Mouse (Mus musculus) forebrain, embryonic 11.5 days (tissue): ENCODE measurements around the gene Sema6d. TPM values are rescaled to one million over a fixed set of nuclear protein-coding genes. Genes with fewer than 3 reads are reported as not detected.

Source experiments
- ATAC-seq: fragments of 200-750 bp; cut with Nextera tagmentation; replicated peaks from 2 replicates; pipeline ENCODE4 v1.8.0; 2017; ENCODE audit warnings: moderate TSS enrichment; ENCODE audit not compliant: low FRiP score
- DNase-seq: peaks from one replicate; pipeline ENCODE4 v3.0.0-alpha.2; 2017; ENCODE audit warnings: low spot score
- H3K27ac ChIP-seq: fragments of 300-500 bp; sonication (generic); 2 replicates; pipeline ENCODE4 v1.5.1; 2014; ENCODE audit warnings: low read depth, low read length
- H3K27me3 ChIP-seq: fragments of 300-500 bp; sonication (generic); 2 replicates; pipeline ENCODE4 v1.6.1; 2014; ENCODE audit warnings: mild to moderate bottlenecking, low read length, mixed read lengths; ENCODE audit not compliant: control insufficient read depth, insufficient read depth
- H3K36me3 ChIP-seq: fragments of 300-500 bp; sonication (generic); 2 replicates; pipeline ENCODE4 v1.6.1; 2014; ENCODE audit warnings: mild to moderate bottlenecking, low read length, moderate library complexity, mixed read lengths; ENCODE audit not compliant: control insufficient read depth, insufficient read depth
- H3K4me1 ChIP-seq: fragments of 300-500 bp; sonication (generic); replicated peaks from 2 replicates; pipeline ENCODE4 v1.6.1; 2014; ENCODE audit warnings: low read length, mixed read lengths; ENCODE audit not compliant: control insufficient read depth, insufficient read depth
- H3K4me2 ChIP-seq: fragments of 300-500 bp; sonication (generic); 2 replicates; pipeline ENCODE4 v1.6.1; 2014; ENCODE audit warnings: low read depth, mild to moderate bottlenecking, low read length, moderate library complexity, mixed read lengths; ENCODE audit not compliant: severe bottlenecking
- H3K4me3 ChIP-seq: fragments of 300-500 bp; sonication (generic); 2 replicates; pipeline ENCODE4 v1.5.1; 2014; ENCODE audit warnings: low read depth, low read length
- H3K9ac ChIP-seq: fragments of 300-500 bp; sonication (generic); 2 replicates; pipeline ENCODE4 v1.6.1; 2014; ENCODE audit warnings: low read length
- H3K9me3 ChIP-seq: fragments of 300-500 bp; sonication (generic); 2 replicates; pipeline ENCODE4 v1.6.1; 2016; ENCODE audit warnings: low read length, mixed read lengths; ENCODE audit not compliant: control insufficient read depth
- WGBS: fragments of 180-500 bp; shearing (Covaris S2); extraction: QIAGEN DNeasy Blood & Tissue Kit; methylation state at CpG from one replicate; pipeline ENCODE4 v1.1.7; 2014; 5-methylcytosine and 5-hydroxymethylcytosine counted together
- polyA plus RNA-seq: library from polyadenylated mRNA; unstranded; fragments of >200 nt; fragmentation: Nextera tagmentation; extraction: Ambion mirVana; gene quantifications from 2 replicates; pipeline ENCODE4 v1.2.1, GENCODE M21; 2014

Gene Sema6d
- polyA plus RNA-seq, 1 experiment from 2014 or later: 9.8 TPM

GRCm38 (mm10) chr2:124461378-124461851, 371.6 kb downstream of the Sema6d start:
- Histone ChIP-seq H3K4me3 (no peak overlapping the region), H3K9ac (no peak overlapping the region), H3K36me3 (no peaks in the 10 kb centered on the region), H3K27ac (no peak overlapping the region), H3K4me1 (no peaks in the 10 kb centered on the region), H3K4me2 (no peak overlapping the region), H3K9me3 (no peaks in the 10 kb centered on the region), H3K27me3 (no peaks in the 10 kb centered on the region)
- DNase-seq: no peak
- 64% methylated on average over 3 of the region's 3 CpGs for WGBS
- ATAC-seq: no peak

- no peaks in the 10 kb centered on the region for H3K36me3 ChIP-seq
- WGBS: 33% methylated on average over 8 of the region's 8 CpGs
Observed at GRCm38 (mm10) chr2:124465004-124465946, 375.5 kb downstream of the Sema6d start.

GRCm38 (mm10) chr2:124467429-124467828, 377.7 kb downstream of the Sema6d start:
- Histone ChIP-seq H3K36me3 (no peaks in the 10 kb centered on the region), H3K4me1 (no peaks in the 10 kb centered on the region), H3K9ac (no peak overlapping the region), H3K27ac (no peak overlapping the region), H3K4me3 (no peak overlapping the region), H3K27me3 (no peaks in the 10 kb centered on the region), H3K4me2 (no peak overlapping the region), H3K9me3 (no peaks in the 10 kb centered on the region)
- WGBS: 82% methylated on average over 1 of the region's 1 CpGs
- ATAC-seq: no peak
- no peak for DNase-seq

More at GRCm38 (mm10) chr2:124465004-124465946, 375.5 kb downstream of the Sema6d start:
- H3K4me3 ChIP-seq: no peak overlapping the region
- H3K4me1 ChIP-seq: no peaks in the 10 kb centered on the region
- H3K27me3 ChIP-seq: no peaks in the 10 kb centered on the region
- H3K27ac ChIP-seq: no peak overlapping the region
- H3K9me3 ChIP-seq: no peaks in the 10 kb centered on the region
- ATAC-seq: peak; percentile 67
- DNase-seq: no peak
- no peak overlapping the region for H3K4me2 ChIP-seq
- no peak overlapping the region for H3K9ac ChIP-seq

GRCm38 (mm10) chr2:124470346-124471042, 380.7 kb downstream of the Sema6d start:
- no peak overlapping the region for H3K4me2 ChIP-seq
- no peak overlapping the region for H3K9ac ChIP-seq
- DNase-seq (no peak), ATAC-seq (peak; percentile 70)
- no peaks in the 10 kb centered on the region for H3K36me3 ChIP-seq
- no peaks in the 10 kb centered on the region for H3K4me1 ChIP-seq
- H3K27ac ChIP-seq: no peak overlapping the region
- no peaks in the 10 kb centered on the region for H3K27me3 ChIP-seq
- no peak overlapping the region for H3K4me3 ChIP-seq
- 48% methylated on average over 10 of the region's 10 CpGs for WGBS
- no peaks in the 10 kb centered on the region for H3K9me3 ChIP-seq

GRCm38 (mm10) chr2:124472674-124473507, 383.1 kb downstream of the Sema6d start:
- Histone ChIP-seq H3K4me2 (no peak overlapping the region), H3K27me3 (no peaks in the 10 kb centered on the region), H3K36me3 (no peaks in the 10 kb centered on the region), H3K9ac (no peak overlapping the region), H3K4me1 (no peaks in the 10 kb centered on the region), H3K27ac (no peak overlapping the region), H3K4me3 (no peak overlapping the region), H3K9me3 (no peaks in the 10 kb centered on the region)
- 73% methylated on average over 6 of the region's 6 CpGs for WGBS
- ATAC-seq: no peak
- no peak for DNase-seq

- DNase-seq (no peak), ATAC-seq (no peak)
- no peak overlapping the region for H3K4me2 ChIP-seq
Observed at GRCm38 (mm10) chr2:124477904-124478303, 388.1 kb downstream of the Sema6d start.

GRCm38 (mm10) chr2:124478526-124478925, 388.8 kb downstream of the Sema6d start:
- H3K9me3 ChIP-seq: no peaks in the 10 kb centered on the region
- DNase-seq: no peak
- no peaks in the 10 kb centered on the region for H3K36me3 ChIP-seq
- H3K4me1 ChIP-seq: no peaks in the 10 kb centered on the region
- no peak for ATAC-seq
- H3K27me3 ChIP-seq: no peaks in the 10 kb centered on the region
- no peak overlapping the region for H3K4me2 ChIP-seq
- H3K4me3 ChIP-seq: no peak overlapping the region
- WGBS: 88% methylated on average over 4 of the region's 4 CpGs
- no peak overlapping the region for H3K27ac ChIP-seq
- no peak overlapping the region for H3K9ac ChIP-seq

More at GRCm38 (mm10) chr2:124477904-124478303, 388.1 kb downstream of the Sema6d start:
- Histone ChIP-seq H3K4me3 (no peak overlapping the region), H3K27ac (no peak overlapping the region), H3K27me3 (no peaks in the 10 kb centered on the region), H3K36me3 (no peaks in the 10 kb centered on the region), H3K4me1 (no peaks in the 10 kb centered on the region), H3K9me3 (no peaks in the 10 kb centered on the region), H3K9ac (no peak overlapping the region)

- ATAC-seq (no peak), DNase-seq (no peak)
- no peaks in the 10 kb centered on the region for H3K36me3 ChIP-seq
- H3K4me1 ChIP-seq: 0 out of 2 replicates have a peak, but pooled peaks cover 4% of the 10 kb centered on the region
- H3K27ac ChIP-seq: no peak overlapping the region
- H3K9me3 ChIP-seq: no peaks in the 10 kb centered on the region
- WGBS: 95% methylated on average over 1 of the region's 1 CpGs
- no peak overlapping the region for H3K9ac ChIP-seq
- no peak overlapping the region for H3K4me2 ChIP-seq
- no peaks in the 10 kb centered on the region for H3K27me3 ChIP-seq
- no peak overlapping the region for H3K4me3 ChIP-seq
Observed at GRCm38 (mm10) chr2:124485761-124486160, 396.0 kb downstream of the Sema6d start.
